Mouse (Mus musculus): ENCODE data around the gene Camk1d.

GRCm38 (mm10) chr2:5598533-5598932 is 115.8 kb downstream of the Camk1d start:
- TF ChIP-seq POLR2A (IDR thresholded peaks at IDR 0.05; ENCODE audit: borderline replicate concordance, control insufficient read depth, low read depth, low read length) (no peak), CTCF (IDR thresholded peaks at IDR 0.05; ENCODE audit: control insufficient read depth, insufficient read depth, low read length) (no peak)

Data from bone marrow, adult 2 months (tissue).